Mouse (Mus musculus): Measurements from ENCODE around the gene Dnajb5. TPM values are rescaled to one million over a fixed set of nuclear protein-coding genes. Genes with fewer than 3 reads are reported as not detected.

The Dnajb5 gene
- polyA plus RNA-seq, 1 experiment: 12.2 TPM

DNA sequence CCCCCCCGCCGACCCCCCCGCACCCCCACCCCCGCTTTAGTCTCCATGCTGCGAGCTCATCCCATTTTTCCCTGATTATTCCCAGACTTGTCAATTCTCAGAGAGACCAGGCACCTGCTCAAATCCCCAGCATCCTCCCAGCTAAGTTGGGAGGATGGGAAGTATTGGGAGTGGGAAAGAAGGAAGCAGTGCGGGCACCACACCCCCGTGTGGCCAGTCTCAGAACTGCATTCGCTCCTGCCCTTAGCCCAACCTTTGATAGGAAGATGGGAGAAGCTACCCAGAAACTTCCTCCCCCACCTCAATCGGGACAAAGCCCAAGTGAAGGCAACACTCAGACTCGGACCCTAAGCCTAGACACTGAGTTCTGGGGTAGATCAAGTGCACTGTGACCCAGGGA lies 4.7 kb downstream of the Dnajb5 start:
- Histone ChIP-seq H3K4me1 (ENCODE audit: control insufficient read depth, insufficient read depth, insufficient read length) (no peaks in the 10 kb centered on the region; the same call in 1 of the 2 replicates), H3K4me3 (ENCODE audit: extremely low read depth, insufficient read depth, insufficient read length) (no peak overlapping the region), H3K27ac (ENCODE audit: insufficient read depth, low read length) (no peak overlapping the region), H3K36me3 (ENCODE audit: control insufficient read depth, insufficient read depth, low read length) (peaks cover 5% of the 10 kb centered on the region; the same call in 1 of the 2 replicates), H3K27me3 (ENCODE audit: control insufficient read depth, insufficient read depth, low read length) (no peaks in the 10 kb centered on the region)
- WGBS: 29% methylated on average over 10 of the region's 10 CpGs
- peak in 1 of 2 experiments; percentile 35 for DNase-seq (ENCODE audit: low read depth in 1 of 2, low spot score in 2 of 2)
- peak; percentile 85 for TF ChIP-seq CTCF (IDR thresholded peaks at IDR 0.05; ENCODE audit: extremely low read depth, insufficient read depth, insufficient read length, insufficient replicate concordance)
- TF ChIP-seq POLR2A (IDR thresholded peaks at IDR 0.05; ENCODE audit: low read depth, low read length): no peak

DNA sequence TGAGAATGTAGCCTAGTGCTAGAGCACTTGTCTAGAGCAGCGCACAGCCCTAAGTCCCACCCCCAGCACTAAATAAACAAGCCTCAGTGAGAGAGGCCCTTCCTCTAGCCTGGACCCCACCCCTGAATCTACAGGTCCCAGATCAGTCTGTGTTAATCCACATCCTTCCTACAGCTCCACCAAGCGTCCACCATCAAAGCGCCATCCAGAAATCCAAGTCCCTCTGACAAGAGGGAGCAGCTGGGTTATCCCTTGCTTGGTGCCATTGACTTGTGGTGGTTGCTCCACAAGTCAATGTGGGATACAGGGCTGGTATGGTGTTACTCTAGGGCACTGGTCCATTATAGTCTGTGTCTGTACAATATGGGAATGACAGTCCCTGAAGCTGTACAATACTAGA lies 5.6 kb downstream of the Dnajb5 start:
- no peak overlapping the region for H3K27ac ChIP-seq (ENCODE audit: insufficient read depth, low read length)
- H3K27me3 ChIP-seq (ENCODE audit: control insufficient read depth, insufficient read depth, low read length): no peaks in the 10 kb centered on the region
- peaks cover 5% of the 10 kb centered on the region; the same call in 1 of the 2 replicates for H3K36me3 ChIP-seq (ENCODE audit: control insufficient read depth, insufficient read depth, low read length)
- no peak overlapping the region for H3K4me3 ChIP-seq (ENCODE audit: extremely low read depth, insufficient read depth, insufficient read length)
- no peaks in the 10 kb centered on the region for H3K4me1 ChIP-seq (ENCODE audit: control insufficient read depth, insufficient read depth, insufficient read length)
- no peak for DNase-seq (ENCODE audit: low read depth in 1 of 2, low spot score in 2 of 2)
- 100% methylated on average over 3 of the region's 3 CpGs for WGBS
- no peak for TF ChIP-seq CTCF (IDR thresholded peaks at IDR 0.05; ENCODE audit: extremely low read depth, insufficient read depth, insufficient read length, insufficient replicate concordance)
- TF ChIP-seq POLR2A (IDR thresholded peaks at IDR 0.05; ENCODE audit: low read depth, low read length): no peak

DNA sequence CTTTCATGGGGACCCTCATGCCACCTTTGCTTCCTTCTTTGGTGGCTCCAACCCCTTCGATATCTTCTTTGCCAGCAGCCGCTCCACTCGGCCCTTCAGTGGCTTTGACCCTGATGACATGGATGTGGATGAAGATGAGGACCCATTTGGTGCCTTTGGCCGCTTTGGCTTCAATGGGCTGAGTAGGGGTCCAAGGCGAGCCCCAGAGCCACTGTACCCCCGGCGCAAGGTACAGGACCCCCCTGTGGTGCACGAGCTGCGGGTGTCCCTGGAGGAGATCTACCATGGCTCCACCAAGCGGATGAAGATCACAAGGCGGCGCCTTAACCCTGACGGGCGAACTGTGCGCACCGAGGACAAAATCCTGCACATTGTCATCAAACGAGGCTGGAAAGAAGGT lies 7.0 kb downstream of the Dnajb5 start:
- H3K36me3 ChIP-seq (ENCODE audit: control insufficient read depth, insufficient read depth, low read length): peaks cover 5% of the 10 kb centered on the region; the same call in 1 of the 2 replicates
- no peak overlapping the region for H3K27ac ChIP-seq (ENCODE audit: insufficient read depth, low read length)
- WGBS: 95% methylated on average over 17 of the region's 17 CpGs
- TF ChIP-seq POLR2A (IDR thresholded peaks at IDR 0.05; ENCODE audit: low read depth, low read length) (no peak), CTCF (IDR thresholded peaks at IDR 0.05; ENCODE audit: extremely low read depth, insufficient read depth, insufficient read length, insufficient replicate concordance) (no peak)
- no peak for DNase-seq (ENCODE audit: low read depth in 1 of 2, low spot score in 2 of 2)
- H3K4me3 ChIP-seq (ENCODE audit: extremely low read depth, insufficient read depth, insufficient read length): no peak overlapping the region
- no peaks in the 10 kb centered on the region for H3K4me1 ChIP-seq (ENCODE audit: control insufficient read depth, insufficient read depth, insufficient read length)
- no peaks in the 10 kb centered on the region for H3K27me3 ChIP-seq (ENCODE audit: control insufficient read depth, insufficient read depth, low read length)

DNA sequence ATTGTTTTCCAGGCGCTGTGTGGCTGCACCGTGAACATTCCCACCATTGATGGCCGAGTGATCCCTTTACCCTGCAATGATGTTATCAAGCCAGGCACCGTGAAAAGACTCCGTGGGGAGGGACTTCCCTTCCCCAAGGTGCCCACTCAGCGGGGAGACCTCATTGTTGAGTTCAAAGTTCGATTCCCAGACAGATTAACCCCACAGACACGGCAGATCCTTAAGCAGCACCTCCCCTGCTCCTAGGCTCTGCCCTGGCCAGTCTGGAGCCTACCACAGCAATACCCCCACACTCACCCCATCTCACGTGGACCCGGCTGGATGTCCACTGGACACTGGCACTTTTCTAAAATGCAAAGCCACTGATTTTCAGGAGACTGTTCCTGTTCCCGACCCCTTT lies 7.7 kb downstream of the Dnajb5 start:
- Histone ChIP-seq H3K27ac (ENCODE audit: insufficient read depth, low read length) (no peak overlapping the region), H3K27me3 (ENCODE audit: control insufficient read depth, insufficient read depth, low read length) (no peaks in the 10 kb centered on the region), H3K36me3 (ENCODE audit: control insufficient read depth, insufficient read depth, low read length) (peaks cover 5% of the 10 kb centered on the region; the same call in 1 of the 2 replicates), H3K4me1 (ENCODE audit: control insufficient read depth, insufficient read depth, insufficient read length) (no peaks in the 10 kb centered on the region), H3K4me3 (ENCODE audit: extremely low read depth, insufficient read depth, insufficient read length) (no peak overlapping the region)
- DNase-seq (ENCODE audit: low read depth in 1 of 2, low spot score in 2 of 2): no peak
- TF ChIP-seq POLR2A (IDR thresholded peaks at IDR 0.05; ENCODE audit: low read depth, low read length) (no peak), CTCF (IDR thresholded peaks at IDR 0.05; ENCODE audit: extremely low read depth, insufficient read depth, insufficient read length, insufficient replicate concordance) (no peak)
- 93% methylated on average over 11 of the region's 11 CpGs for WGBS

DNA sequence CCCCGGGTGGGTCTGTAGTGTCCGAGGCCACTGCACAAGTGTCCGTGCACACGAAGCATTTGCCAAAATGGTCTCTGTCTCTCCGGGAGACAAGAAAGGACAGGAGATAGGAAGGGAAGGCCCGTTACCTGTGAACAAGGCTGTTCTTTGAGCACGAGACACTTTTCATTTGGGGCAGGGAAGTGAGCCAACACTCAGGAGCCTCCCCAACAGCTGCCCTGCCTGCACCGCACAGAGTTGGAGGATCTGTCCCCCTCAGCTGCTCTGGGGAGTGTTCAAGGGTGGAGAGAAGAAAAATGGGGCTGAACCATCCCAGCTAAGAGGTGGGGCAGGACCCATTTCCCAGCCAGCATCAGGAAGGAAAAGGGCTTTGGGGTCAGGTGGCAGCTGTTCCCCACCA lies 8.4 kb downstream of the Dnajb5 start:
- H3K36me3 ChIP-seq (ENCODE audit: control insufficient read depth, insufficient read depth, low read length): peaks cover 5% of the 10 kb centered on the region; the same call in 1 of the 2 replicates
- H3K4me1 ChIP-seq (ENCODE audit: control insufficient read depth, insufficient read depth, insufficient read length): no peaks in the 10 kb centered on the region
- H3K27me3 ChIP-seq (ENCODE audit: control insufficient read depth, insufficient read depth, low read length): no peaks in the 10 kb centered on the region
- no peak for DNase-seq (ENCODE audit: low read depth in 1 of 2, low spot score in 2 of 2)
- TF ChIP-seq CTCF (IDR thresholded peaks at IDR 0.05; ENCODE audit: extremely low read depth, insufficient read depth, insufficient read length, insufficient replicate concordance): no peak
- no peak for TF ChIP-seq POLR2A (IDR thresholded peaks at IDR 0.05; ENCODE audit: low read depth, low read length)
- no peak overlapping the region for H3K27ac ChIP-seq (ENCODE audit: insufficient read depth, low read length)
- 93% methylated on average over 8 of the region's 8 CpGs for WGBS
- H3K4me3 ChIP-seq (ENCODE audit: extremely low read depth, insufficient read depth, insufficient read length): no peak overlapping the region

DNA sequence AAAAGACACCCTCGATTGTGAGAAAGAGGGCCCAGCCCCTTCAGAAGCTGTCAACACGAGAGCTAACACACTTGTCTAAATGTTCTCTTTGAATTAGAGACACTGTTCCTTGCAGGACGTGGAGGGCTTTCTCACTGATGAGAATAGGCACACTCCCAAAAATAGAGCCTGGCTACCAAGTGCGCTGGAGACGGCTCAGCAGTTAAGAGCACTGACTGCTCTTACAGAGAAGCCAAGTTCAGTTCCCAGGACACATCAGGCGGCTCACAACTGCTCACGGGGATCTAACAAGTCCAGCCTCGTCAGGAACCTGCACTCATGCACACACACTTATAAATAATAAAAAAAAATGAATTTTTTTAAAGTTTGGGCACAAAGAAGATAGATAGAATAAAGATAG lies 9.3 kb downstream of the Dnajb5 start:
- Histone ChIP-seq H3K36me3 (ENCODE audit: control insufficient read depth, insufficient read depth, low read length) (peaks cover 5% of the 10 kb centered on the region; the same call in 1 of the 2 replicates), H3K27me3 (ENCODE audit: control insufficient read depth, insufficient read depth, low read length) (no peaks in the 10 kb centered on the region), H3K27ac (ENCODE audit: insufficient read depth, low read length) (no peak overlapping the region), H3K4me3 (ENCODE audit: extremely low read depth, insufficient read depth, insufficient read length) (no peak overlapping the region), H3K4me1 (ENCODE audit: control insufficient read depth, insufficient read depth, insufficient read length) (no peaks in the 10 kb centered on the region)
- DNase-seq (ENCODE audit: low read depth in 1 of 2, low spot score in 2 of 2): no peak
- 82% methylated on average over 8 of the region's 8 CpGs for WGBS
- no peak for TF ChIP-seq CTCF (IDR thresholded peaks at IDR 0.05; ENCODE audit: extremely low read depth, insufficient read depth, insufficient read length, insufficient replicate concordance)
- TF ChIP-seq POLR2A (IDR thresholded peaks at IDR 0.05; ENCODE audit: low read depth, low read length): no peak

DNA sequence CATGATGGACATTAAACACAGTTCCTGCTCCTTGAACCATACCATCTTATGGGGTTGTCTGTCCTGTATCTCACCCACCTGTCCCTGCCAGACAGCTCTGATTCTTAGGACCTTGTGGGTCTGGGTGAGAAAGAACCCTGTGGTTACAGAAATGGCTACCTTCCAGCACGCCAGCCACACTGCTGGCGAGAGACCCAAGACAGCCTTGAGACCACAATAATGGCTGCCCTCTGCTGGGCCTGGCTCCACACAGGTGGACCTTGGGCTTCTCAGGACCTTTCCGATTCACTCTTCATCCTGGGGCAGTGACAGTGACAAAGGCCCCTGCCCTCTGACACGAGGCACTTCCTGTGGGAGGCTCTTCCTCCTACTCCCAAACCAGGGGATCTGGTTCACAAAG lies 9.8 kb downstream of the Dnajb5 start:
- WGBS: 50% methylated on average over 4 of the region's 4 CpGs
- H3K27me3 ChIP-seq (ENCODE audit: control insufficient read depth, insufficient read depth, low read length): no peaks in the 10 kb centered on the region
- H3K27ac ChIP-seq (ENCODE audit: insufficient read depth, low read length): no peak overlapping the region
- peaks cover 5% of the 10 kb centered on the region; the same call in 1 of the 2 replicates for H3K36me3 ChIP-seq (ENCODE audit: control insufficient read depth, insufficient read depth, low read length)
- H3K4me1 ChIP-seq (ENCODE audit: control insufficient read depth, insufficient read depth, insufficient read length): no peaks in the 10 kb centered on the region
- H3K4me3 ChIP-seq (ENCODE audit: extremely low read depth, insufficient read depth, insufficient read length): no peak overlapping the region
- DNase-seq (ENCODE audit: low read depth in 1 of 2, low spot score in 2 of 2): no peak
- TF ChIP-seq POLR2A (IDR thresholded peaks at IDR 0.05; ENCODE audit: low read depth, low read length): no peak
- TF ChIP-seq CTCF (IDR thresholded peaks at IDR 0.05; ENCODE audit: extremely low read depth, insufficient read depth, insufficient read length, insufficient replicate concordance): no peak

Measured in spleen, adult 2 months (tissue).